In genomic region chr15:67364099-67364756, GRCm38 (mm10) we compare ENCODE assay signal across 11 mouse cellular contexts.
A peak's percentile ranks its signal among the peaks of the same experiment; 100 is the strongest.
DNase-seq lines count a peak whose midpoint lies in the region; ATAC-seq and TF ChIP-seq lines count a peak whose summit lies in the region.
"Had no signal": no experiment of that assay in that cellular context is flagged by ENCODE, and none has a peak within 500 bp of the region (broad histone marks: within the 10 kb centered on the region; RNA-seq: fewer than 3 reads in every experiment).

No protein-coding gene starts in this region.

- TF ChIP-seq CTCF in lung, postnatal 0 days (IDR thresholded peaks at IDR 0.05), result no peak
- no peak for TF ChIP-seq CTCF in intestine, postnatal 0 days (IDR thresholded peaks at IDR 0.05; ENCODE audit: low read depth)

- WGBS in lung, postnatal 0 days, result 76% methylated on average over 4 of the region's 4 CpGs
- 52% methylated on average over 4 of the region's 4 CpGs for WGBS in forebrain, embryonic 14.5 days
- 66% methylated on average over 4 of the region's 4 CpGs for WGBS in neural tube, embryonic 11.5 days
- 72% methylated on average over 4 of the region's 4 CpGs for WGBS in intestine, postnatal 0 days

- ATAC-seq in lung, postnatal 0 days, result no peak
- peak; percentile 42 for ATAC-seq in forebrain, embryonic 14.5 days
- ATAC-seq in neural tube, embryonic 11.5 days (ENCODE audit: insufficient read depth, low FRiP score, low TSS enrichment), result no peak
- no peak for ATAC-seq in intestine, postnatal 0 days
- ATAC-seq: inflammation-experienced regulatory T-cells, adult 6 months had no signal

- no peak overlapping the region for H3K9ac ChIP-seq in lung, postnatal 0 days (replicated peaks; ENCODE audit: low read depth)
- H3K9ac ChIP-seq in forebrain, embryonic 14.5 days (ENCODE audit: low read length), result no peak overlapping the region
- no peak overlapping the region for H3K9ac ChIP-seq in neural tube, embryonic 11.5 days (ENCODE audit: low read length)
- H3K9ac ChIP-seq in intestine, postnatal 0 days (ENCODE audit: low read depth, low read length), result no peak overlapping the region

- H3K36me3 ChIP-seq in lung, postnatal 0 days (ENCODE audit: insufficient read depth, low read length), result no peaks in the 10 kb centered on the region
- no peaks in the 10 kb centered on the region for H3K36me3 ChIP-seq in forebrain, embryonic 14.5 days (ENCODE audit: control insufficient read depth, insufficient read depth, low read length)
- H3K36me3 ChIP-seq in neural tube, embryonic 11.5 days (ENCODE audit: control insufficient read depth, insufficient read depth, low read length), result no peaks in the 10 kb centered on the region
- H3K36me3 ChIP-seq in intestine, postnatal 0 days (ENCODE audit: control insufficient read depth, insufficient read depth), result no peaks in the 10 kb centered on the region

- no peak overlapping the region for H3K4me3 ChIP-seq in lung, postnatal 0 days (ENCODE audit: low read depth, low read length)
- H3K4me3 ChIP-seq in forebrain, embryonic 14.5 days (ENCODE audit: low read depth, low read length), result no peak overlapping the region
- H3K4me3 ChIP-seq in neural tube, embryonic 11.5 days (ENCODE audit: low read depth, low read length), result no peak overlapping the region
- no peak overlapping the region for H3K4me3 ChIP-seq in intestine, postnatal 0 days (ENCODE audit: low read depth, low read length)
- H3K4me3 ChIP-seq: erythroblast, embryonic 14.5 days had no signal

- no peaks in the 10 kb centered on the region for H3K9me3 ChIP-seq in lung, postnatal 0 days (ENCODE audit: low read length)
- H3K9me3 ChIP-seq in forebrain, embryonic 14.5 days (replicated peaks; ENCODE audit: control insufficient read depth, low read length), result no peaks in the 10 kb centered on the region
- H3K9me3 ChIP-seq in neural tube, embryonic 11.5 days (ENCODE audit: control insufficient read depth, low read length), result no peaks in the 10 kb centered on the region
- no peaks in the 10 kb centered on the region for H3K9me3 ChIP-seq in intestine, postnatal 0 days (ENCODE audit: control insufficient read depth)

- no peak overlapping the region for H3K4me2 ChIP-seq in lung, postnatal 0 days (replicated peaks; ENCODE audit: low read depth, low read length)
- no peak overlapping the region for H3K4me2 ChIP-seq in forebrain, embryonic 14.5 days (ENCODE audit: low read length)
- no peak overlapping the region for H3K4me2 ChIP-seq in neural tube, embryonic 11.5 days (ENCODE audit: low read depth)
- no peak overlapping the region for H3K4me2 ChIP-seq in intestine, postnatal 0 days (replicated peaks; ENCODE audit: low read depth)

- no peak overlapping the region for H3K27ac ChIP-seq in lung, postnatal 0 days (ENCODE audit: low read length)
- H3K27ac ChIP-seq in forebrain, embryonic 14.5 days (ENCODE audit: low read depth, low read length), result no peak overlapping the region
- no peak overlapping the region for H3K27ac ChIP-seq in neural tube, embryonic 11.5 days (ENCODE audit: low read depth, low read length)
- no peak overlapping the region for H3K27ac ChIP-seq in intestine, postnatal 0 days (ENCODE audit: low read depth, low read length)

- H3K4me1 ChIP-seq in lung, postnatal 0 days (ENCODE audit: insufficient read depth, low read depth, low read length), result peaks cover 3% of the 10 kb centered on the region; the same call in 1 of the 2 replicates
- H3K4me1 ChIP-seq in forebrain, embryonic 14.5 days (ENCODE audit: control insufficient read depth, insufficient read depth, low read length), result no peaks in the 10 kb centered on the region
- no peaks in the 10 kb centered on the region for H3K4me1 ChIP-seq in neural tube, embryonic 11.5 days (ENCODE audit: control insufficient read depth, insufficient read depth, low read length)
- no peaks in the 10 kb centered on the region for H3K4me1 ChIP-seq in intestine, postnatal 0 days (replicated peaks; ENCODE audit: control insufficient read depth, insufficient read depth, low read length)

- DNase-seq in cerebellum, postnatal 10 days, result peak; percentile 59 to 69
- DNase-seq in cerebellum, adult 11 months, result no peak
- peak; percentile 6 for DNase-seq in lung, postnatal 0 days (ENCODE audit: low spot score)
- no peak for DNase-seq in lung, adult 18-20 months
- DNase-seq in forebrain, embryonic 14.5 days (ENCODE audit: low spot score), result peak; percentile 53
- peak; percentile 48 for DNase-seq in neural tube, embryonic 11.5 days (ENCODE audit: low spot score)
- DNase-seq in urinary bladder, adult 2 months (ENCODE audit: low spot score), result no peak
- DNase-seq: B cell, adult 2 months had no signal

- no peak for TF ChIP-seq EP300 in lung, postnatal 0 days (IDR thresholded peaks at IDR 0.05)

- H3K27me3 ChIP-seq in lung, postnatal 0 days (replicated peaks; ENCODE audit: insufficient read depth, low read length), result no peaks in the 10 kb centered on the region
- no peaks in the 10 kb centered on the region for H3K27me3 ChIP-seq in forebrain, embryonic 14.5 days (replicated peaks; ENCODE audit: control insufficient read depth, insufficient read depth, low read length)
- H3K27me3 ChIP-seq in neural tube, embryonic 11.5 days (ENCODE audit: control insufficient read depth, insufficient read depth, low read length), result no peaks in the 10 kb centered on the region
- no peaks in the 10 kb centered on the region for H3K27me3 ChIP-seq in intestine, postnatal 0 days (replicated peaks; ENCODE audit: control insufficient read depth, insufficient read depth, low read length)

Comparison
In these comparisons a context has a peak if more than half of its experiments do, and no peak if none do; other contexts are left out.
1. DNase-seq: peak in cerebellum, postnatal 10 days (2 of 2), lung, postnatal 0 days (single experiment), forebrain, embryonic 14.5 days (single experiment) and neural tube, embryonic 11.5 days (single experiment); none in cerebellum, adult 11 months (single experiment), lung, adult 18-20 months (0 of 2) and urinary bladder, adult 2 months (single experiment).